8 mouse cellular contexts compared by ENCODE assay signal in the genomic region with DNA sequence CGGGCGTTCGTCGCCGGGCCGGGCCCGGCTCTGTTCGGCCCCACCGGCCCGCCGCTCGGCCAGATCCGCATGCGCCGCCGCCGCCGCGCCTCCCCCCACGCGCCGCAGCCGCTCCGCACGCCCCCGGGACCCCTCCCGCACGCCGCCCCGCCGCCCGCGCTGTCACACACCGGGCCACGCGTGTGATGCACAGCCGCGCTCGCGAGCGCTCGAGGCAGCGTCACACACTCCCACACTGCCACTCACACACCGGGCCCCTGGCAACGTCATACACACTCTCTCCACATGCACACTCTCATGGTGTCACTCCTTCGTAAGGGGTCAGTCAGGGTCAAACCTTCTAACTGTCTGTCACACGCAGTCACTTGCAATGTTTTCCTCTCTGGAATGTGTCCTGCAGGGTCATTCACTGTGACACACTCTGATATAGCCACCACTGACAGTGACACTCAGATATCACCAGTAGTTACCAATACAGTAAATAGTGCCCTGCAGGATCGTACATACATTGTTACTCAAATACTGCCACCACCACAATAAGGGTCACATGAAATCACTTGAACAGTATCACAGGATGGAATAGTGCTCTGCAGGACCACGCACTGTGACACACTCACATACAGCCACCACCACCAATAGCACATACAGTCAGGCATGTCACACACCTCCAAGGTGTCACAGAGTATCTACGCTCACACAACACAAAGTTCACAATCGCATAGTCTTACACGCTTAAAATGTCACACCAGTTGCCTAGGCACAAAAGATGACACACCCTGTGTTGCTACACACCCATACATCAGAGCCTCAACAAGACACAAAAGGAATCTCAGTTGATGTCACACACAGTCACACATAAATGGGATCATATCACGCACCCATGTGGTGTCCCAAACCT. TPM values are rescaled to one million over a fixed set of nuclear protein-coding genes. Genes with fewer than 3 reads are reported as not detected.
DNase-seq lines count a peak whose midpoint lies in the region; ATAC-seq and TF ChIP-seq lines count a peak whose summit lies in the region.

No protein-coding gene starts in this region.

- WGBS in embryonic facial prominence, embryonic 12.5 days = 11% methylated on average over 37 of the region's 53 CpGs
- 8% methylated on average over 47 of the region's 53 CpGs for WGBS in small intestine, adult 2 months

- H3K9me3 ChIP-seq in embryonic facial prominence, embryonic 12.5 days = no peaks in the 10 kb centered on the region

- intact Hi-C loops in heart, postnatal 10 days (cut with DNase I) = loop anchor here (5.0 kb wide), 1 partner anchor 109 kb away; a partner anchor contains a TSS

- H3K4me1 ChIP-seq in embryonic facial prominence, embryonic 12.5 days = peaks cover 10% of the 10 kb centered on the region; the same call in 1 of the 2 replicates
- H3K4me1 ChIP-seq in small intestine, adult 2 months (ENCODE audit: control insufficient read depth, insufficient read depth, insufficient read length, low read length) = peaks cover 21% of the 10 kb centered on the region

- H3K27me3 ChIP-seq in embryonic facial prominence, embryonic 12.5 days = peaks cover 32% of the 10 kb centered on the region
- peaks cover 7% of the 10 kb centered on the region for H3K27me3 ChIP-seq in small intestine, adult 2 months (ENCODE audit: control insufficient read depth, insufficient read depth, low read length)

- no peaks in the 10 kb centered on the region for H3K36me3 ChIP-seq in embryonic facial prominence, embryonic 12.5 days
- H3K36me3 ChIP-seq in small intestine, adult 2 months (ENCODE audit: control insufficient read depth, insufficient read depth, low read length) = no peaks in the 10 kb centered on the region

- peak overlapping the region; percentile 97 for H3K4me2 ChIP-seq in embryonic facial prominence, embryonic 12.5 days (replicated peaks)

- DNase-seq in gastrocnemius, adult 18-20 months (ENCODE audit: low spot score) = peak; percentile 6
- no peak for DNase-seq in gastrocnemius, postnatal 4 days (ENCODE audit: low spot score in 2 of 2)
- peak; percentile 43 for DNase-seq in adrenal gland, adult 2 months
- peak; percentile 36 to 41 for DNase-seq in heart, postnatal 10 days
- peak; percentile 45 to 68 for DNase-seq in layer of hippocampus, postnatal 25 days (ENCODE audit: extremely low spot score in 1 of 2, low spot score in 1 of 2)
- peak; percentile 19 to 33 for DNase-seq in lung, postnatal 4 days

- H3K4me3 ChIP-seq in embryonic facial prominence, embryonic 12.5 days = peak overlapping the region; percentile 59
- peak overlapping the region; percentile 29 for H3K4me3 ChIP-seq in small intestine, adult 2 months (ENCODE audit: low read depth, low read length)

- TF ChIP-seq CTCF in small intestine, adult 2 months (IDR thresholded peaks at IDR 0.05; ENCODE audit: extremely low read depth, insufficient read length, insufficient replicate concordance, low read depth, low read length) = no peak

- H3K9ac ChIP-seq in embryonic facial prominence, embryonic 12.5 days = peak overlapping the region; percentile 69

- TF ChIP-seq POLR2A in small intestine, adult 2 months (IDR thresholded peaks at IDR 0.05; ENCODE audit: low read depth, low read length) = no peak

- ATAC-seq in embryonic facial prominence, embryonic 12.5 days (ENCODE audit: insufficient number of reproducible peaks, insufficient read depth, low FRiP score, low TSS enrichment) = peak; percentile 9; the same call in 1 of the 2 replicates

- H3K27ac ChIP-seq in embryonic facial prominence, embryonic 12.5 days = no peak overlapping the region
- no peak overlapping the region for H3K27ac ChIP-seq in small intestine, adult 2 months (ENCODE audit: insufficient read depth, low read depth, low read length)

RNA-seq across cellular contexts. Expression of a gene that starts 0.7 kb away (rescaled TPM):
- not detected for total RNA-seq in gastrocnemius, adult 18-20 months (2021)
- under 1 TPM; 0.21 to 0.34 TPM for total RNA-seq in gastrocnemius, postnatal 4 days (2021)
- 1 to 10 TPM; 1.5 to 1.9 TPM for total RNA-seq in adrenal gland, adult 2 months (2021)
- polyA plus RNA-seq in adrenal gland, adult 2 months (2012; rRNA removed) = 0.84 and 2.3 TPM in 2 replicates
- polyA plus RNA-seq in embryonic facial prominence, embryonic 12.5 days (2016; fragmentation: Nextera tagmentation; extraction: Ambion mirVana) = 0.27 and 0.51 TPM in 2 replicates
- total RNA-seq in heart, postnatal 10 days (2021) = under 1 TPM; 0.74 to 0.87 TPM
- 100 to 1,000 TPM; 121 to 142 TPM for total RNA-seq in layer of hippocampus, postnatal 25 days (2021)
- 0.19 and 0.28 TPM in 2 replicates for polyA plus RNA-seq in small intestine, adult 2 months (2012; rRNA removed)

RNA-seq across cellular contexts. Expression of a gene that starts 1.0 kb away (rescaled TPM):
- total RNA-seq in gastrocnemius, adult 18-20 months (2021) = 10 to 100 TPM; 12.5 to 12.7 TPM
- total RNA-seq in gastrocnemius, postnatal 4 days (2021) = 10 to 100 TPM; 29.0 to 36.5 TPM
- 10 to 100 TPM; 48.4 to 51.1 TPM for total RNA-seq in adrenal gland, adult 2 months (2021)
- 70.2 and 86.2 TPM in 2 replicates for polyA plus RNA-seq in adrenal gland, adult 2 months (2012; rRNA removed)
- 34.5 and 36.8 TPM in 2 replicates for polyA plus RNA-seq in embryonic facial prominence, embryonic 12.5 days (2016; fragmentation: Nextera tagmentation; extraction: Ambion mirVana)
- total RNA-seq in heart, postnatal 10 days (2021) = 10 to 100 TPM; 38.2 to 40.8 TPM
- total RNA-seq in layer of hippocampus, postnatal 25 days (2021) = 10 to 100 TPM; 16.1 to 22.6 TPM
- 79.1 and 142 TPM in 2 replicates for polyA plus RNA-seq in small intestine, adult 2 months (2012; rRNA removed)

RNA-seq across cellular contexts. Expression of a gene that starts 26.8 kb away (rescaled TPM):
- total RNA-seq in gastrocnemius, adult 18-20 months (2021) = 1 to 10 TPM; 3.0 to 4.0 TPM
- total RNA-seq in gastrocnemius, postnatal 4 days (2021) = 10 to 100 TPM; 13.0 to 13.6 TPM
- 10 to 100 TPM; 11.6 to 21.0 TPM for total RNA-seq in adrenal gland, adult 2 months (2021)
- polyA plus RNA-seq in adrenal gland, adult 2 months (2012; rRNA removed) = 20.0 and 20.9 TPM in 2 replicates
- 29.9 and 33.1 TPM in 2 replicates for polyA plus RNA-seq in embryonic facial prominence, embryonic 12.5 days (2016; fragmentation: Nextera tagmentation; extraction: Ambion mirVana)
- 10 to 100 TPM in 1 of 2 experiments, 1 to 10 TPM in 1; 9.1 to 10.4 TPM for total RNA-seq in heart, postnatal 10 days (2021)
- total RNA-seq in layer of hippocampus, postnatal 25 days (2021) = 1 to 10 TPM; 3.3 to 3.9 TPM
- polyA plus RNA-seq in small intestine, adult 2 months (2012; rRNA removed) = 5.3 and 12.8 TPM in 2 replicates

RNA-seq across cellular contexts. Expression of a gene that starts 39.9 kb away (rescaled TPM):
- 1 to 10 TPM; 6.9 to 8.4 TPM for total RNA-seq in gastrocnemius, adult 18-20 months (2021)
- total RNA-seq in gastrocnemius, postnatal 4 days (2021) = 10 to 100 TPM; 15.6 to 16.2 TPM
- 10 to 100 TPM; 17.9 to 25.6 TPM for total RNA-seq in adrenal gland, adult 2 months (2021)
- polyA plus RNA-seq in adrenal gland, adult 2 months (2012; rRNA removed) = 57.7 and 60.5 TPM in 2 replicates
- polyA plus RNA-seq in embryonic facial prominence, embryonic 12.5 days (2016; fragmentation: Nextera tagmentation; extraction: Ambion mirVana) = 31.1 and 32.0 TPM in 2 replicates
- total RNA-seq in heart, postnatal 10 days (2021) = 10 to 100 TPM; 13.1 to 13.4 TPM
- total RNA-seq in layer of hippocampus, postnatal 25 days (2021) = 1 to 10 TPM; 7.0 to 7.3 TPM
- polyA plus RNA-seq in small intestine, adult 2 months (2012; rRNA removed) = 47.2 and 156 TPM in 2 replicates

RNA-seq across cellular contexts. Expression of a gene that starts 52.4 kb away (rescaled TPM):
- total RNA-seq in gastrocnemius, adult 18-20 months (2021) = 1 to 10 TPM; 5.2 to 6.6 TPM
- total RNA-seq in gastrocnemius, postnatal 4 days (2021) = 10 to 100 TPM; 36.6 to 38.2 TPM
- total RNA-seq in adrenal gland, adult 2 months (2021) = 1 to 10 TPM; 1.4 to 4.0 TPM
- 2.0 and 2.2 TPM in 2 replicates for polyA plus RNA-seq in adrenal gland, adult 2 months (2012; rRNA removed)
- 5.6 and 6.2 TPM in 2 replicates for polyA plus RNA-seq in embryonic facial prominence, embryonic 12.5 days (2016; fragmentation: Nextera tagmentation; extraction: Ambion mirVana)
- 1 to 10 TPM; 3.1 to 3.6 TPM for total RNA-seq in heart, postnatal 10 days (2021)
- total RNA-seq in layer of hippocampus, postnatal 25 days (2021) = under 1 TPM; 0.32 to 0.38 TPM
- 0.37 and 0.68 TPM in 2 replicates for polyA plus RNA-seq in small intestine, adult 2 months (2012; rRNA removed)

Comparison
In these comparisons a context has a peak if more than half of its experiments do, and no peak if none do; other contexts are left out.
1. DNase-seq: peak in gastrocnemius, adult 18-20 months (single experiment), adrenal gland, adult 2 months (single experiment), heart, postnatal 10 days (2 of 2), layer of hippocampus, postnatal 25 days (2 of 2) and lung, postnatal 4 days (2 of 2); none in gastrocnemius, postnatal 4 days (0 of 2).
2. RNA of a gene that starts 0.7 kb away (total RNA-seq): 121 to 142 TPM in layer of hippocampus, postnatal 25 days; 1.5 to 1.9 TPM in adrenal gland, adult 2 months, 0.74 to 0.87 TPM in heart, postnatal 10 days, 0.21 to 0.34 TPM in gastrocnemius, postnatal 4 days and not detected in gastrocnemius, adult 18-20 months; every median in the first group is over 10 times any median in the second.